Mouse (Mus musculus) heart, embryonic 10.5 days (tissue): ENCODE measurements around the gene Kank1. TPM values are rescaled to one million over a fixed set of nuclear protein-coding genes. Genes with fewer than 3 reads are reported as not detected.

ENCODE experiments used
- DNase-seq: peaks from one replicate; pipeline ENCODE4 v3.0.0-alpha.2; 2017; ENCODE audit warnings: low spot score
- H3K27ac ChIP-seq: fragments of 300-500 bp; sonication (generic); 2 replicates; pipeline ENCODE4 v1.5.1; 2016; ENCODE audit warnings: mild to moderate bottlenecking
- H3K27me3 ChIP-seq: fragments of 300-500 bp; sonication (generic); 2 replicates; pipeline ENCODE4 v1.6.1; 2016; ENCODE audit warnings: mild to moderate bottlenecking; ENCODE audit not compliant: poor library complexity, insufficient read depth, severe bottlenecking
- H3K36me3 ChIP-seq: fragments of 300-500 bp; sonication (generic); 2 replicates; pipeline ENCODE4 v1.6.1; 2016; ENCODE audit warnings: mild to moderate bottlenecking, moderate library complexity
- H3K4me1 ChIP-seq: fragments of 300-500 bp; sonication (generic); 2 replicates; pipeline ENCODE4 v1.6.1; 2016; ENCODE audit warnings: mild to moderate bottlenecking
- H3K4me3 ChIP-seq: fragments of 300-500 bp; sonication (generic); 2 replicates; pipeline ENCODE4 v1.5.1; 2016; ENCODE audit warnings: mild to moderate bottlenecking, moderate library complexity
- H3K9me3 ChIP-seq: fragments of 300-500 bp; sonication (generic); 2 replicates; pipeline ENCODE4 v1.6.1; 2016; ENCODE audit warnings: mild to moderate bottlenecking, moderate library complexity
- WGBS: fragments of 180-500 bp; shearing (Covaris S2); methylation state at CpG from one replicate; pipeline ENCODE4 v1.1.7; 2016; 5-methylcytosine and 5-hydroxymethylcytosine counted together
- polyA plus RNA-seq: library from polyadenylated mRNA; unstranded; fragments of >200 nt; fragmentation: Nextera tagmentation; extraction: Ambion mirVana; gene quantifications from 2 replicates; pipeline ENCODE4 v1.2.1, GENCODE M21; 2016

Kank1 gene
- polyA plus RNA-seq, 1 experiment from 2014 or later: 49.2 TPM

DNA sequence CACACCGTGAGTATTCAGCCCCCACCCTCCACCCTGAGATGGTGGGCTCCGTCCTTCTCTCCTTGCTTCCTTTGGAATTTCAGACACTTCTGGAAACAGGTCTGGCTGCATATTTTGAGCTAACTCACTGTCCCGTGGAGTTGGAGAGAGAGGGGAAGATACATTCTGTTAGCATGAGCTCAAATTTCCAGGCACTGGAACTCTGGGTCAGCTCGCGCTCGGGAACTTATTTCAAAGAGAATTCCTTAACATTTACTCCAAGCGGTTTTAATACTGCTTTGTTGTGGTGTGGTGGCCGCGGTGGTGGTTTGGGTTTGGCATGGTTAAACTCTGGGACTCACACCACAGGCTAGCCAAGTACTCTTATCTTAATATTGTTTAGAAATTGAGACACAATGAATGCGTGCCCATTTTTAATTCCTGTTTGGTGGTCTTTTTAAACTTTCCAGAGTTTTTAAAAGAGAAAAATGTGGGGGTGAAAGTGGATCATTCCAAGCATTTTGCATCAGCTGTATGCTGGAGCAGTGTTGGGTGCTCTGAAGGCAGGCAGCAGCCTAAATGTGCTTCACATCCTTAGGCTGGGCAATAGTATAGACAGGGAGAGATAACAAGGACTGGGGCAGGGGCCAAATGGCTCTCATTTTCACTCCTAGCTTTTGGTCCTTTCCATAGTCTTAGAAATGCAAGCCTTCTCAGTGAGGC is 170.6 kb downstream of the Kank1 start:
- Histone ChIP-seq H3K27ac (peak overlapping the region; percentile 93), H3K4me1 (peaks cover 61% of the 10 kb centered on the region), H3K27me3 (no peaks in the 10 kb centered on the region), H3K9me3 (no peaks in the 10 kb centered on the region), H3K36me3 (peaks cover 36% of the 10 kb centered on the region), H3K4me3 (peak overlapping the region; percentile 67)
- no peak for DNase-seq
- WGBS: 4% methylated on average over 10 of the region's 10 CpGs

DNA sequence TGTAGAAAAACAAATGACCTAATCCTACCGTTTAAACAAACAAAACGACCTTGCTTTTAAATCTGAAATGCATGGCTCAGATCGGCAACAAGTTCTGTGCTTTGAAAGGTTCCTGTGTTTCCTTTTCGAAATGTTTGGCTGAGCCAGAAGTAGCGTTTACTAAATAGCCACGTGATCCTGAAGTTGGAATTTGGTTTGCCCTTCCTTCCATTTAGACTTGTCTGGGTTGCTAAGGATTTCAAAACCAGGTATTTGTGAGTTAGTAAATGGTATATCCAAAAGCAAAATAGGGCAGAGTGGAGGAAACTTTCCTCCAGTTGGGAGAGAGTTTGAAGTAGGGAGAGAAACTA is 171.1 kb downstream of the Kank1 start:
- Histone ChIP-seq H3K27ac (peak overlapping the region; percentile 93), H3K27me3 (no peaks in the 10 kb centered on the region), H3K4me1 (peaks cover 59% of the 10 kb centered on the region), H3K9me3 (no peaks in the 10 kb centered on the region), H3K36me3 (peaks cover 41% of the 10 kb centered on the region), H3K4me3 (peak overlapping the region; percentile 67)
- DNase-seq: no peak
- WGBS: 6% methylated on average over 6 of the region's 6 CpGs

DNA sequence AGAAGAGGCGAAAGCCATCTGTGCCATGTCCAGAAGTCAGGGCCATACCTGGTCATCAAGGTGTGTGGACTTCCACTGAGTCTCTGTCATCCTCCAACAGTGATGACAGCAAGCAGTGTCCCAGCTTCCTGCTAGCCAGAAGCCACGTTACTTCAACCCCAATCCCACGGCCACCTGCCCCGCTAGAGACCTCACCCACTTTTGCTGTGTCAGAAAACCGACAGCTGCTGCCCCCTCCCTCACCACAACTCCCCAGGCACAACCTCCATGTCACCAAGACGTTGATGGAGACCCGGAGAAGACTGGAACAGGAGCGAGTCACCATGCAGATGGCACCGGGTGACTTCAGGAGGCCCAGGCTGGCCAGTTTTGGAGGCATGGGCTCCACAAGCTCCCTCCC is 172.5 kb downstream of the Kank1 start:
- Histone ChIP-seq H3K36me3 (peaks cover 54% of the 10 kb centered on the region), H3K27ac (no peak overlapping the region), H3K4me1 (peaks cover 65% of the 10 kb centered on the region), H3K4me3 (no peak overlapping the region), H3K9me3 (no peaks in the 10 kb centered on the region), H3K27me3 (no peaks in the 10 kb centered on the region)
- 97% methylated on average over 9 of the region's 9 CpGs for WGBS
- DNase-seq: no peak

GRCm38 (mm10) chr19:25411353-25411752 is 174.6 kb downstream of the Kank1 start:
- H3K27ac ChIP-seq: peak overlapping the region; percentile 23; the same call in 1 of the 2 replicates
- WGBS: 65% methylated on average over 17 of the region's 17 CpGs
- peaks cover 62% of the 10 kb centered on the region for H3K36me3 ChIP-seq
- no peak for DNase-seq
- H3K27me3 ChIP-seq: no peaks in the 10 kb centered on the region
- H3K4me3 ChIP-seq: peak overlapping the region; percentile 29; the same call in 1 of the 2 replicates
- peaks cover 70% of the 10 kb centered on the region for H3K4me1 ChIP-seq
- no peaks in the 10 kb centered on the region for H3K9me3 ChIP-seq

DNA sequence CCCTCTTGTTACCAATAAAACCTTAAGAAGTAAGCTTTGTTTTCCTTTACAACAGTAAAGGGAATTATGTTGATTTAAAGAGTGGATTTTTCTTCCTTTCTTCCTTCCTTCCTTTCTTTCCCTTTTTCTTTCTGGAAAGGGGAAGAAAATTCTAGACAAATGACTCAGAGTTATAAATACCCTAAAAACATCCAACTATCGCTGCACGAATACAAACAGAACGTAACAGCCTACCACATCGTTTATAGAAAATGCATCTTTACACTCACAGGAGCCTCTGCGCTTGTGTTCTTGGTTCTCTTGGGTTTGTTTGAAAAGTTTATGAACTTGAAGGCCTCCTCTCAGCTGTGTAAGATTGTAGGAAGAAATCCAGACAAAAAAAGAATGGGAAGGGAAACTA is 178.7 kb downstream of the Kank1 start:
- WGBS: 71% methylated on average over 5 of the region's 5 CpGs
- DNase-seq: no peak
- no peaks in the 10 kb centered on the region for H3K27me3 ChIP-seq
- H3K36me3 ChIP-seq: peaks cover 53% of the 10 kb centered on the region
- H3K4me3 ChIP-seq: no peak overlapping the region
- peak overlapping the region; percentile 17; the same call in 1 of the 2 replicates for H3K27ac ChIP-seq
- H3K9me3 ChIP-seq: no peaks in the 10 kb centered on the region
- peaks cover 49% of the 10 kb centered on the region for H3K4me1 ChIP-seq

GRCm38 (mm10) chr19:25417671-25418070 is 180.9 kb downstream of the Kank1 start:
- no peaks in the 10 kb centered on the region for H3K27me3 ChIP-seq
- H3K4me3 ChIP-seq: no peak overlapping the region
- H3K9me3 ChIP-seq: no peaks in the 10 kb centered on the region
- 77% methylated on average over 3 of the region's 3 CpGs for WGBS
- peaks cover 45% of the 10 kb centered on the region for H3K36me3 ChIP-seq
- peak overlapping the region; percentile 19; the same call in 1 of the 2 replicates for H3K27ac ChIP-seq
- no peak for DNase-seq
- H3K4me1 ChIP-seq: peaks cover 35% of the 10 kb centered on the region

DNA sequence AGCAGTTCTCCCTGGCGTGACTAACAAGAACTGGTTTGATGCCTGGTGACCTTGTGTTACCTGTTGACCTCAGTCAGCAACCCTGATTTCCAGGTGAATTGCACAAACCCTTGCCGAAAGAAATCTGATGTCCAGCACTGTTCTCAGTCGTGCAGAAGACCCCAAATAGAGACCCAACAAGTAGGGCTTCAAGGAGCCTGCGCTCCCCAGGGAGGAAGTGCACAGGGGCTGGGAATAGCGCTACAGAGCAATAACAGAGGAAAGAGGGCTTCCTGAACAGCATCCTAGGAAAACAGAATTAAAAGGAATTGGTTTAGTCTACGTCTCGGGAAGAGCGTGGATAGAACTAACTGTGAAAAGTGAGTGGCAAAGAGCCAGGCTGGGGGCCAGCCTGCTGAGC is 183.2 kb downstream of the Kank1 start:
- H3K27me3 ChIP-seq: no peaks in the 10 kb centered on the region
- H3K4me3 ChIP-seq: no peak overlapping the region
- peaks cover 46% of the 10 kb centered on the region for H3K36me3 ChIP-seq
- H3K4me1 ChIP-seq: peaks cover 18% of the 10 kb centered on the region
- WGBS: 65% methylated on average over 8 of the region's 8 CpGs
- no peak for DNase-seq
- no peaks in the 10 kb centered on the region for H3K9me3 ChIP-seq
- H3K27ac ChIP-seq: no peak overlapping the region

DNA sequence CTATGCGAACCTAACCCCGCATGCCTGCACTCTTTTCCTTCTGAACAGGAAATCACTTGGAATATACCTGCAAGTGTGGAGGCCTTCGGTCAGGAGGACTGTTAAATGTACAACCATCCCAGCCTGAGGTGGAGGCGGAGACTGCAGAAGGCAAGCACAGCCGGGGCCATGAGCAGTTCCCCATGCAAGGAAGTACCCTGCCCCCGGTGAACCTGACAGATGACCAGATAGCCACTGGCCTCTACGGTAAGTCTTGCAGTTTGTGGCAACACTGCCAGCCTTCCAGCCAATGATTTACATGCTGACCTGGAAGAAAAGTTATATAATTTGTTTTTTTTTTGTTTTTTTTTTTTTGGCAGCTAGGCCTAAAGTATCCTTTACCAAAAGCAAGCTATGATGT is 185.3 kb downstream of the Kank1 start:
- DNase-seq: no peak
- Histone ChIP-seq H3K9me3 (no peaks in the 10 kb centered on the region), H3K27me3 (no peaks in the 10 kb centered on the region), H3K36me3 (peaks cover 55% of the 10 kb centered on the region), H3K27ac (no peak overlapping the region), H3K4me1 (peaks cover 25% of the 10 kb centered on the region), H3K4me3 (no peak overlapping the region)
- 66% methylated on average over 7 of the region's 7 CpGs for WGBS

GRCm38 (mm10) chr19:25423371-25423770 is 186.6 kb downstream of the Kank1 start:
- WGBS: 85% methylated on average over 5 of the region's 5 CpGs
- Histone ChIP-seq H3K36me3 (peaks cover 67% of the 10 kb centered on the region), H3K9me3 (no peaks in the 10 kb centered on the region), H3K27ac (no peak overlapping the region), H3K27me3 (no peaks in the 10 kb centered on the region), H3K4me1 (peaks cover 26% of the 10 kb centered on the region), H3K4me3 (no peak overlapping the region)
- DNase-seq: no peak

GRCm38 (mm10) chr19:25426431-25426830 is 189.7 kb downstream of the Kank1 start:
- peak overlapping the region; percentile 53; the same call in 1 of the 2 replicates for H3K27ac ChIP-seq
- peaks cover 92% of the 10 kb centered on the region for H3K36me3 ChIP-seq
- H3K4me1 ChIP-seq: peaks cover 26% of the 10 kb centered on the region
- no peaks in the 10 kb centered on the region for H3K9me3 ChIP-seq
- WGBS: 43% methylated on average over 5 of the region's 5 CpGs
- H3K4me3 ChIP-seq: no peak overlapping the region
- DNase-seq: no peak
- no peaks in the 10 kb centered on the region for H3K27me3 ChIP-seq

DNA sequence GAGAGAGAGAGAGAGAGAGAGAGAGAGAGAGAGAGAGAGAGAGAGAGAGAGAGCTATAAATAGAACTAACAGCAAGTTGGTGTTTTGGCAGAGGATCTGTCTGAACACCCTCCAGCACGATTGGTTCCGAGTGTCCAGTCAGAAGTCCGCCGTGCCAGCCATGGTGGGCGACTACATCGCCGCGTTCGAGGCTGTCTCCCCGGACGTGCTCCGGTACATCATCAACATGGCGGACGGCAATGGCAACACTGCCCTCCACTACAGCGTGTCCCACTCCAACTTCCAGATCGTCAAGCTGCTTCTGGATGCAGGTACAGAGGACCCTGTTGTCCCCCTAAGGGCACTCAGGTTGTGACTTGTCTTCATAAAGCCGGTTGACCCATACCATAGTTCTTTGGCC is 191.1 kb downstream of the Kank1 start:
- Histone ChIP-seq H3K9me3 (no peaks in the 10 kb centered on the region), H3K27me3 (no peaks in the 10 kb centered on the region), H3K4me1 (peaks cover 26% of the 10 kb centered on the region), H3K4me3 (no peak overlapping the region), H3K36me3 (peaks cover 94% of the 10 kb centered on the region), H3K27ac (peak overlapping the region; percentile 62; the same call in 1 of the 2 replicates)
- 91% methylated on average over 17 of the region's 17 CpGs for WGBS
- no peak for DNase-seq

DNA sequence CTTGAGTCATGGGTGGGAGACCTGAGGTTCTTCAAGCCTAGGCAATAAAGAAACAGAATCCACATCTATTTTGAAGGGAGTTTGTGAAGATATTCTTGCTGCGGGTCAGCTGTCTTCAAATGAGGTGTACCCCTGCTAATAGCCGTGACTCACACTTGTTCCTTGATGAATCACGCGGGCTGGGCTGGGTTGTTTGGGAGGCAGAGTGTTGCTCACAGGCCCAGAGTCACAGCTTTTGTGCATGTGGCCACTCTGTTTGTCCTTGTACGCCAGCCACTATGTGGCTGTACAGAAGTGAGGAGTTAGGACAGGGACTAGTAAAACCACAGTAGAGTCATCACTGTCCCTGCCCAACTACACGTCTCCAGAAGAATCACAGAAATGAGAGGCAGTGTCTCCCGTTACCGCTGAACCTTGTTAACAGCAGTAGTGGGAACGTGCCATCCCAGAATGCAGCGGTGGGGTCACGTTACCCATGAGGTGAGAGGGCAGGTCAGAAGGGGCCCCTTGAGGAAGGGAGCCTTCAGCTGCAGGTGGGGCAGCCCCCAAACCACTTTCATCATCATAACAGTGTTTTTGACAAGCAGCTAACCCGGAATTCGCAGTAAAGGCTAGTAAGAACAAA is 191.7 kb downstream of the Kank1 start:
- Histone ChIP-seq H3K27ac (peak overlapping the region; percentile 62; the same call in 1 of the 2 replicates), H3K9me3 (no peaks in the 10 kb centered on the region), H3K4me3 (no peak overlapping the region), H3K4me1 (peaks cover 26% of the 10 kb centered on the region), H3K36me3 (peaks cover 94% of the 10 kb centered on the region), H3K27me3 (no peaks in the 10 kb centered on the region)
- WGBS: 87% methylated on average over 13 of the region's 13 CpGs
- DNase-seq: no peak

GRCm38 (mm10) chr19:25431431-25431830 is 194.7 kb downstream of the Kank1 start:
- H3K4me1 ChIP-seq: peaks cover 19% of the 10 kb centered on the region
- no peaks in the 10 kb centered on the region for H3K27me3 ChIP-seq
- no peak for DNase-seq
- H3K9me3 ChIP-seq: no peaks in the 10 kb centered on the region
- H3K4me3 ChIP-seq: no peak overlapping the region
- H3K27ac ChIP-seq: no peak overlapping the region
- H3K36me3 ChIP-seq: peaks cover 89% of the 10 kb centered on the region
- 71% methylated on average over 9 of the region's 9 CpGs for whole genome bisulfite sequencing
